Mouse (Mus musculus): ENCODE measurements around the gene Itih1. TPM values are rescaled to one million over a fixed set of nuclear protein-coding genes. Genes with fewer than 3 reads are reported as not detected.

Itih1 gene
- 82.0 and 101 TPM in 2 replicates for polyA plus RNA-seq (2015; fragmentation: Nextera tagmentation; extraction: Ambion mirVana)

DNA sequence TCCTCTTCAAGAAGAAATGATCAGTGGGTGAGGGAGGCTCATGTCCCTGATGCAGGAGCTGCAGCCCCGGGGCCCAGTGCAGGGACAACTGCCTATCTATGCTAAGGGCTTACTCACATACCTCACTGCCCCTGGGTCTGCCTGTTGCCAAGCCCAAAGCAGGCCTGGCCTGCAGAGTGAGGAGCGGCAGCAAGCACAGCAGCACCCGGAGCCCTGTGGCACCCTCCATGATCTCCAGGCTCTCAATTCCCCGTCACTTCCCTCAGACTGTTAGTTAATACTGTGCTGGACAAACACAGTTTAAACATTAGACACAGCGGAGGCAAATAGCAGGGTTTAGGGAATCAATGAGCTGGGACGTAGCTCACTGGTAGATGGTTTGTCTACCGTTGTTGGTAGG is at the start of gene Itih1:
Gene Itih1, minus strand, starts transcription at position 252 of the 400 bp plus-strand sequence.
- WGBS (ENCODE audit: insufficient replicate concordance) = 75% methylated on average over 7 of the region's 7 CpGs
- Histone ChIP-seq H3K9me3 (replicated peaks; ENCODE audit: control insufficient read depth, low read length) (no peaks in the 10 kb centered on the region), H3K4me1 (ENCODE audit: control insufficient read depth, low read depth, low read length) (peaks cover 6% of the 10 kb centered on the region; the same call in 1 of the 2 replicates), H3K27ac (ENCODE audit: low read length) (peak within 1 kb of the TSS; percentile 88), H3K4me2 (ENCODE audit: low read depth, low read length) (peak within 1 kb of the TSS; percentile 48), H3K27me3 (ENCODE audit: control insufficient read depth, insufficient read depth, low read depth, low read length) (no peaks in the 10 kb centered on the region), H3K9ac (ENCODE audit: low read depth, low read length) (peak within 1 kb of the TSS; percentile 25), H3K4me3 (ENCODE audit: low read depth, low read length) (peak within 1 kb of the TSS; percentile 18), H3K36me3 (ENCODE audit: control insufficient read depth, insufficient read depth) (no peaks in the 10 kb centered on the region)
- ATAC-seq (ENCODE audit: low read depth) = peak; percentile 59

- no peaks in the 10 kb centered on the region for H3K27me3 ChIP-seq (ENCODE audit: control insufficient read depth, insufficient read depth, low read depth, low read length)
- no peaks in the 10 kb centered on the region; the same call in 1 of the 2 replicates for H3K4me1 ChIP-seq (ENCODE audit: control insufficient read depth, low read depth, low read length)
- ATAC-seq (ENCODE audit: low read depth) = peak; percentile 64
- 57% methylated on average over 3 of the region's 3 CpGs for WGBS (ENCODE audit: insufficient replicate concordance)
- no peaks in the 10 kb centered on the region for H3K36me3 ChIP-seq (ENCODE audit: control insufficient read depth, insufficient read depth)
- H3K27ac ChIP-seq (ENCODE audit: low read length) = 0 out of 2 replicates have a peak overlapping the region, but pooled peaks have one; percentile 10
- H3K9ac ChIP-seq (ENCODE audit: low read depth, low read length) = no peak overlapping the region
- no peaks in the 10 kb centered on the region for H3K9me3 ChIP-seq (replicated peaks; ENCODE audit: control insufficient read depth, low read length)
- H3K4me3 ChIP-seq (ENCODE audit: low read depth, low read length) = no peak overlapping the region
- no peak overlapping the region for H3K4me2 ChIP-seq (ENCODE audit: low read depth, low read length)
Measured at GRCm38 (mm10) chr14:30976222-30976621, 33.1 kb upstream of the Itih1 start.

- Histone ChIP-seq H3K9ac (ENCODE audit: low read depth, low read length) (no peak overlapping the region), H3K4me3 (ENCODE audit: low read depth, low read length) (no peak overlapping the region), H3K27me3 (ENCODE audit: control insufficient read depth, insufficient read depth, low read depth, low read length) (no peaks in the 10 kb centered on the region), H3K9me3 (replicated peaks; ENCODE audit: control insufficient read depth, low read length) (no peaks in the 10 kb centered on the region), H3K27ac (ENCODE audit: low read length) (no peak overlapping the region), H3K4me2 (ENCODE audit: low read depth, low read length) (no peak overlapping the region), H3K36me3 (ENCODE audit: control insufficient read depth, insufficient read depth) (no peaks in the 10 kb centered on the region), H3K4me1 (ENCODE audit: control insufficient read depth, low read depth, low read length) (no peaks in the 10 kb centered on the region; the same call in 1 of the 2 replicates)
- ATAC-seq (ENCODE audit: low read depth) = no peak
- 64% methylated on average over 6 of the region's 6 CpGs for WGBS (ENCODE audit: insufficient replicate concordance)
Measured at GRCm38 (mm10) chr14:30974204-30974603, 31.1 kb upstream of the Itih1 start.

GRCm38 (mm10) chr14:30960366-30960765 is 17.3 kb upstream of the Itih1 start:
- Histone ChIP-seq H3K27ac (ENCODE audit: low read length) (no peak overlapping the region), H3K4me2 (ENCODE audit: low read depth, low read length) (no peak overlapping the region), H3K4me3 (ENCODE audit: low read depth, low read length) (no peak overlapping the region), H3K36me3 (ENCODE audit: control insufficient read depth, insufficient read depth) (no peaks in the 10 kb centered on the region), H3K9me3 (replicated peaks; ENCODE audit: control insufficient read depth, low read length) (no peaks in the 10 kb centered on the region), H3K27me3 (ENCODE audit: control insufficient read depth, insufficient read depth, low read depth, low read length) (no peaks in the 10 kb centered on the region), H3K4me1 (ENCODE audit: control insufficient read depth, low read depth, low read length) (no peaks in the 10 kb centered on the region; the same call in 1 of the 2 replicates), H3K9ac (ENCODE audit: low read depth, low read length) (no peak overlapping the region)
- no peak for ATAC-seq (ENCODE audit: low read depth)
- WGBS (ENCODE audit: insufficient replicate concordance) = 82% methylated on average over 1 of the region's 1 CpGs

GRCm38 (mm10) chr14:30959031-30959430 is 15.9 kb upstream of the Itih1 start:
- no peak overlapping the region for H3K4me2 ChIP-seq (ENCODE audit: low read depth, low read length)
- H3K9ac ChIP-seq (ENCODE audit: low read depth, low read length) = no peak overlapping the region
- ATAC-seq (ENCODE audit: low read depth) = peak; percentile 55; the same call in 1 of the 2 replicates
- no peaks in the 10 kb centered on the region; the same call in 1 of the 2 replicates for H3K4me1 ChIP-seq (ENCODE audit: control insufficient read depth, low read depth, low read length)
- H3K36me3 ChIP-seq (ENCODE audit: control insufficient read depth, insufficient read depth) = no peaks in the 10 kb centered on the region
- H3K9me3 ChIP-seq (replicated peaks; ENCODE audit: control insufficient read depth, low read length) = no peaks in the 10 kb centered on the region
- no peaks in the 10 kb centered on the region for H3K27me3 ChIP-seq (ENCODE audit: control insufficient read depth, insufficient read depth, low read depth, low read length)
- no peak overlapping the region for H3K4me3 ChIP-seq (ENCODE audit: low read depth, low read length)
- WGBS (ENCODE audit: insufficient replicate concordance) = 47% methylated on average over 4 of the region's 4 CpGs
- H3K27ac ChIP-seq (ENCODE audit: low read length) = no peak overlapping the region

DNA sequence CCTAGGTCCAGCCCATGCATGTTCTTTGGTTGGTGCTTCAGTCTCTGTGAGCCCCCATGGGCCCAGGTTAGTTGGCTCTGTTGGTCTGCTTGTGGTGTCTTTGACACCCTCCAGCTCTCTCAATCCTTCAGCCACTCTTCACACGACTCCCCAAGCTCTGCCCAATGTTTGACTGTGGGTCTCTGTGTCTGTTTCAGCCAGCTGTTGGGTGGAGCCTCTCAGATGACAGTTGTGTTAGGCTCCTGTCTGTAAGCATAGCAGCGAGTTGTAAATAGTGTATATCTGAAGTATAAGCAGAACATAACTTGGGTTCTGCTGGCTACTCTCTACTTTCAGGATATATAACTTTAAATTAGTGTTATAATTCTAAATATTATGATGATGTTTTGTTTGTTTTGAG is 15.4 kb upstream of the Itih1 start:
- Histone ChIP-seq H3K4me2 (ENCODE audit: low read depth, low read length) (no peak overlapping the region), H3K27ac (ENCODE audit: low read length) (no peak overlapping the region), H3K9ac (ENCODE audit: low read depth, low read length) (no peak overlapping the region), H3K9me3 (replicated peaks; ENCODE audit: control insufficient read depth, low read length) (no peaks in the 10 kb centered on the region), H3K4me1 (ENCODE audit: control insufficient read depth, low read depth, low read length) (no peaks in the 10 kb centered on the region; the same call in 1 of the 2 replicates), H3K27me3 (ENCODE audit: control insufficient read depth, insufficient read depth, low read depth, low read length) (no peaks in the 10 kb centered on the region), H3K36me3 (ENCODE audit: control insufficient read depth, insufficient read depth) (no peaks in the 10 kb centered on the region), H3K4me3 (ENCODE audit: low read depth, low read length) (no peak overlapping the region)
- WGBS (ENCODE audit: insufficient replicate concordance) = 50% methylated on average over 2 of the region's 2 CpGs
- 0 out of 2 replicates have a peak, but pooled peaks have one; percentile 30 for ATAC-seq (ENCODE audit: low read depth)

- no peaks in the 10 kb centered on the region for H3K36me3 ChIP-seq (ENCODE audit: control insufficient read depth, insufficient read depth)
- H3K27ac ChIP-seq (ENCODE audit: low read length) = peak within 1 kb of the TSS; percentile 55
- H3K9me3 ChIP-seq (replicated peaks; ENCODE audit: control insufficient read depth, low read length) = no peaks in the 10 kb centered on the region
- WGBS (ENCODE audit: insufficient replicate concordance) = under 1% methylated on average over 57 of the region's 57 CpGs
- peak; percentile 99 for ATAC-seq (ENCODE audit: low read depth)
- H3K9ac ChIP-seq (ENCODE audit: low read depth, low read length) = peak within 1 kb of the TSS; percentile 90
- no peaks in the 10 kb centered on the region for H3K27me3 ChIP-seq (ENCODE audit: control insufficient read depth, insufficient read depth, low read depth, low read length)
- H3K4me2 ChIP-seq (ENCODE audit: low read depth, low read length) = peak within 1 kb of the TSS; percentile 98
- H3K4me3 ChIP-seq (ENCODE audit: low read depth, low read length) = peak within 1 kb of the TSS; percentile 92
- peaks cover 8% of the 10 kb centered on the region for H3K4me1 ChIP-seq (ENCODE audit: control insufficient read depth, low read depth, low read length)
Measured at GRCm38 (mm10) chr14:30951154-30951825, 8.2 kb upstream of the Itih1 start, which contains the start of gene Nek4. Nek4 (plus strand) TSS chr14:30951377.

DNA sequence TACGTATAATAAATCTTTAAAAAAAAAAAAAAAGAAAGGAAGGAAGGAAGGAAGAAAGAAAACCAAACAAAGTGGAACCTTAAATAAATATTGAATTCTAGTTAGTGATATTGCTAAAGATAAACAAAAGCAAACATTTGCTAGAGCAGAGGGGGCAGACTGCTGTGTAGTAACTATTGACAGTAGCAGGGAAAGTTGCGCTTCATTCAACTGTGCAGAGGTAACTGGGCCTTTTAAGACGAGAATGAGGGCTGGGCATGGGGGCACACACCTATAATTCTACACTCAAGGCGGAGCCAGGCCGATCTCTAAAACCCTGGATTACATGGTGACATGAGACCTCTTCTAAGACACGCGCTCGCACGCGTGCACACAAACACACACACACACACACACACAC is 6.9 kb upstream of the Itih1 start:
- Histone ChIP-seq H3K27ac (ENCODE audit: low read length) (peak overlapping the region; percentile 15; the same call in 1 of the 2 replicates), H3K9ac (ENCODE audit: low read depth, low read length) (no peak overlapping the region), H3K27me3 (ENCODE audit: control insufficient read depth, insufficient read depth, low read depth, low read length) (no peaks in the 10 kb centered on the region), H3K4me3 (ENCODE audit: low read depth, low read length) (no peak overlapping the region), H3K4me2 (ENCODE audit: low read depth, low read length) (no peak overlapping the region), H3K4me1 (ENCODE audit: control insufficient read depth, low read depth, low read length) (peaks cover 12% of the 10 kb centered on the region), H3K36me3 (ENCODE audit: control insufficient read depth, insufficient read depth) (no peaks in the 10 kb centered on the region), H3K9me3 (replicated peaks; ENCODE audit: control insufficient read depth, low read length) (no peaks in the 10 kb centered on the region)
- WGBS (ENCODE audit: insufficient replicate concordance) = 81% methylated on average over 10 of the region's 10 CpGs
- no peak for ATAC-seq (ENCODE audit: low read depth)

DNA sequence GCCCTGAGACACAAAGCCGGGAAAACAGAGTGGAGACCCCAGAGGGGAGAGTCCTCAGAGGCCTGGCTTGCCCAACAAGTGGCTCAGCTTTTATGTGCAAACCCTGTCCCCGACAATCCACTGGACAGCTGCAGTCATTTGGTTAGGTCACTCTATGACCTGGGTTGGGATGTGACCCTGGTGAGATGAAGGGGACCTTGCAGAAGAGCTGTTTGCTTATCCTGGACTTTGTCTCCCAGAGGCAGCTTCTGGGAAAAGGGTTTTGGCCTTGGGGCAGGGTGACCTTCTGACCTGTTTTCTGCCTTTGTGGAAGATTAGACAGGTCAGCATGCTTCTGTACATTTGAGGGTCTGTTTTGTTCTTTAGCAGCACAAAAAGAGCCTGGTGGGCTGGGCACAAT is 1.7 kb upstream of the Itih1 start:
- peak; percentile 84 for ATAC-seq (ENCODE audit: low read depth)
- Histone ChIP-seq H3K4me1 (ENCODE audit: control insufficient read depth, low read depth, low read length) (peaks cover 6% of the 10 kb centered on the region; the same call in 1 of the 2 replicates), H3K9ac (ENCODE audit: low read depth, low read length) (peak overlapping the region; percentile 13; the same call in 1 of the 2 replicates), H3K27me3 (ENCODE audit: control insufficient read depth, insufficient read depth, low read depth, low read length) (no peaks in the 10 kb centered on the region), H3K4me2 (ENCODE audit: low read depth, low read length) (no peak overlapping the region), H3K27ac (ENCODE audit: low read length) (peak overlapping the region; percentile 88), H3K4me3 (ENCODE audit: low read depth, low read length) (no peak overlapping the region), H3K36me3 (ENCODE audit: control insufficient read depth, insufficient read depth) (no peaks in the 10 kb centered on the region), H3K9me3 (replicated peaks; ENCODE audit: control insufficient read depth, low read length) (no peaks in the 10 kb centered on the region)
- 52% methylated on average over 2 of the region's 2 CpGs for WGBS (ENCODE audit: insufficient replicate concordance)
